Mouse (Mus musculus) olfactory bulb, adult 2 months (tissue): Measurements from ENCODE around the gene Gsn. TPM values are rescaled to one million over a fixed set of nuclear protein-coding genes. Genes with fewer than 3 reads are reported as not detected.
A peak's percentile ranks its signal among the peaks of the same experiment; 100 is the strongest.

Experiments
- H3K27ac ChIP-seq: fragments of 200-500 bp; 2 replicates; pipeline ENCODE4 v1.5.1; 2012; ENCODE audit warnings: low read depth, low read length; ENCODE audit not compliant: insufficient read depth
- H3K4me1 ChIP-seq: fragments of 200-500 bp; 2 replicates; pipeline ENCODE4 v1.6.1; 2012; ENCODE audit warnings: low read length; ENCODE audit not compliant: control insufficient read depth, insufficient read depth
- H3K4me3 ChIP-seq: fragments of 200-500 bp; 2 replicates; pipeline ENCODE4 v1.5.1; 2012; ENCODE audit warnings: mild to moderate bottlenecking, low read depth, low read length, moderate library complexity; ENCODE audit not compliant: insufficient read depth
- CTCF ChIP-seq: fragments of 200-500 bp; IDR thresholded peaks from 2 replicates; pipeline ENCODE4 v1.5.1; 2012; ENCODE audit warnings: low read depth, mild to moderate bottlenecking, low read length, moderate library complexity; ENCODE audit not compliant: insufficient read depth
- POLR2A ChIP-seq: fragments of 200-500 bp; IDR thresholded peaks from 2 replicates; pipeline ENCODE4 v1.6.1; 2012; ENCODE audit warnings: mild to moderate bottlenecking, low read depth, low read length, moderate library complexity; ENCODE audit not compliant: insufficient read depth
- WGBS: fragments of 180-500 bp; shearing (Covaris S2); methylation state at CpG from one replicate; pipeline ENCODE4 v1.1.7; 2018; 5-methylcytosine and 5-hydroxymethylcytosine counted together
- polyA plus RNA-seq: library from polyadenylated mRNA; stranded (reverse); fragments of >200 nt; gene quantifications from 2 replicates; pipeline ENCODE4 v1.2.4, GENCODE M21; 2012; ENCODE audit warnings: low replicate concordance; ENCODE audit not compliant: missing spikeins, insufficient read depth, insufficient read length

Gene Gsn
- polyA plus RNA-seq, 1 experiment: not detected

DNA sequence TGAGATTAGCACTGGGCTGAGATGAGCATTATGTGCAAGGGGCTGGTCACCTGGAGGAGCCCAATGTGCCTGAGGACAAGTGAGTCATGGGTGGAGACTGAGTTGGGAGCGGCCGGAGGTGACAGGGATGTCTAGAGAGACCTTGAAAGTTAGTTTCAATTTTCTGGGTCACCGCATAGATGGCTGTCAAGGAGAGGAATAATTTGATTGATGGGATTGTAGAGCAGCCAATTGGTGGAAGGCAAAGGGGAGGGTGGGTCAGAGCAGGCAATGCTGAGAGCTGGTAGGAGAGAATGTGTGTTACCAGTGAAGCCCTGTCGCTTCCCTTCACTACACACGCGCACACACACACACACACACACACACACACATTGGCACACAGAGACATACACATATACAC is 13.0 kb downstream of the Gsn start:
- 96% methylated on average over 6 of the region's 6 CpGs for WGBS
- Histone ChIP-seq H3K4me1 (peaks cover 79% of the 10 kb centered on the region), H3K4me3 (no peak overlapping the region), H3K27ac (peak overlapping the region; percentile 98)
- no peak for TF ChIP-seq CTCF
- no peak for TF ChIP-seq POLR2A

DNA sequence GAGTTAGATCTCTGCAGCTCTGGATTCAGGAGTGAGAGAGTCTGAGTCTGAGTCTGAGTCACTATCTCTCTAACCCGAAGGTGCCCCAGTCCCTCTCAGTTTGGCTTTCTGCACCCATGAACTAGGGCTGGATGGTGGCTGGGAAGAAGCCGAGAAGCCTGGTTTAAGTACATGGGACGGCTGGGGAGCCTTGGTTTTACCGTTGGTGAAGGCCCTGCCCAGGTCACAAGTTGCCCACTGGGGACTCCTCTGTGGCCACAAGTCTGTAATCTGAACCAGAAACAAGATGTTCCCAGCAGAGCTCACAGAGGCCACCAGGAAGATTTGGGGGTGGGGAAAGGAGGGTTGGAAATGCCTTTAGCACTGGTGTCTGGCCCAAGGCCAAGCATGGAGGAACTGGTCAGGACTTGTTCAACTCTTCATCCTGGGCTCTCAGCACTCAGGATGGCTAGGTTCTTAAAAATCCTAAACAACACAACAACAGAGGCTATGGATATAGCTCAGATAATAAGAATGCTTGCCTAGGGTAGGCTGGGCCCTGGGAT is 13.6 kb downstream of the Gsn start:
- H3K27ac ChIP-seq: peak overlapping the region; percentile 98
- no peak overlapping the region for H3K4me3 ChIP-seq
- 81% methylated on average over 4 of the region's 4 CpGs for WGBS
- TF ChIP-seq POLR2A (no peak), CTCF (no peak)
- H3K4me1 ChIP-seq: peaks cover 82% of the 10 kb centered on the region

DNA sequence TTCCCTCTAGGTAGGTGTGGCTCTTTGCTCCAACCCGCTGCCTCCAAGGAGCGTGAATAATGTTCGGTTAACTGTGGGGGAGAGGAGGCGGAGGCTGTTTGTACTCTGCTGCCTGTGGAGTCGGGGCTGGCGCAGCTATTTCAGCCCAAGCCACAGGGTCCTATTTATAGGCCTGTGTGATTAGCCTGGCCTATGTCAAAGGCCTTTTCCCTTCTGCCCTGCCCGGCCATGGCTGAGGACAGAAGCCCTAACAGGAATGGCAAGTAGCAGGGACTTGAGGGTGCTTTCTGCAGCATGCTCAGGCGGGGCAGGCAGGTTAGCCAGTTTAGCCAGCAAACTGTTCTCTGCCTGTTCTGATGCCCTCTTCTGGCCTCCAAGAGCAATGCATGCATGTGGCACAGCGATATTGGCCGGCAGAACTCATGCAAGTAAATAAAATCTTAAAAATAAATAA is 14.4 kb downstream of the Gsn start:
- H3K4me1 ChIP-seq: peaks cover 78% of the 10 kb centered on the region
- peak overlapping the region; percentile 98 for H3K27ac ChIP-seq
- 2% methylated on average over 10 of the region's 10 CpGs for WGBS
- TF ChIP-seq CTCF (peak; percentile 81), POLR2A (peak; percentile 25; the same call in 1 of the 2 replicates)
- no peak overlapping the region for H3K4me3 ChIP-seq

DNA sequence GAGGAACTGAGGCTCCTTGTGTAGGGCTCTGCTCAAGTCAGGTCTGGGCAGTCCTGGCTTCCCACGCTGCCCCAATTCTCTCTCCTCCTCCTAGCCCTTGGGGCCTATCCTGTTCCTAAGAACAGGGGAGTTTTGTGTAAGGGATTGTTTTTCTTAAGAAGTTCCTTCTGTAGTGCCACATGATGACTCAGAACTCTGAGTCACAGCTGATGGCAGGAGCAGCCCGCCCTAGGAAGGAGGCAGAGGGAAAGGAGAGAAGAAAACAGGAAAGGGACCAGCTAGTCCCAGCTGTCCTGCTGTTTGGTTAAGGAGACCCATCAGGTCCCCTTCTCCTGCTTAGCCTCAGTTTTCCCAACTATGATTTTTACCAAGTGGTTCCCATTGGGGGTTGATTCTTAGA is 15.6 kb downstream of the Gsn start:
- no peak for TF ChIP-seq POLR2A
- TF ChIP-seq CTCF: no peak
- peak overlapping the region; percentile 96 for H3K27ac ChIP-seq
- WGBS: 10% methylated on average over 2 of the region's 2 CpGs
- peaks cover 67% of the 10 kb centered on the region for H3K4me1 ChIP-seq
- H3K4me3 ChIP-seq: no peak overlapping the region

DNA sequence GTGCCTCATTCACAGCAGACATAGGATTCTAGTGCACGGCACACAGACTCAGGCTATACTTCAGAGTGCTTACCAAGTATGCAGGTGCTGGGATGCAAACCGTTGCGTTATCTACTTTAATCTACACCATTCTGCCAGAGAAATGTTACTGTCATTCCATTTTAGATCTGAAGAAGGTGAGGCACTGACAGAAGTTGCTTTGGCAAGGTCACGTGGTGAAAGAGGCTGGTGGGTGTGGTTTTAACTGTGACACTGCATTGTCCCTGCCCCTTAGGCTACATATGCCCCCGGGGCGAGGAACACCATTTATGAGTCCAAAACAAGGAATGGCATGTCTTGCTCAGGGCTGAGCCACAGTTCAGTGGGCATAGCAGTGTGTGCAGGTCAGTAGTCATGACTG is 16.7 kb downstream of the Gsn start:
- H3K27ac ChIP-seq: peak overlapping the region; percentile 98
- 68% methylated on average over 6 of the region's 6 CpGs for WGBS
- no peak overlapping the region for H3K4me3 ChIP-seq
- TF ChIP-seq CTCF: no peak
- no peak for TF ChIP-seq POLR2A
- peaks cover 57% of the 10 kb centered on the region for H3K4me1 ChIP-seq

DNA sequence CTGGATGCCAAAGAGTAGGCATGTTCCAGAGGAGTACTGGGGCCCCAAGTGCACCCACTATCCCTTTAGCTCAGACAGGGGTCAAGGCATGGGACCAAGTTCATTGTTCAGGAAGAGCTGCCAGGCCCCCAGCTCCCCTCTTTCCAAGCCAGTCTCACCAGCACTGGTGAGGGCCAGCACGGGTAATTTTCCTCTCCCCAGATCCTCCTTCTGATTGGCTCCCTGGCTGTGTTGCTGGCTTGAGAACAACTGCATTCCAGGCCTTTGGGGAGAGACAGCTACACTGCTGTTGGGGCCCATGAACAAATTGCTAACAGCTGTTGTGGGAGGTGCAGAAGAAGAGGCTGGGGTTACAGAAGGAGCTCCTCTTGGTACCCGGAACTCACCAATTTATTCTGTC is 17.4 kb downstream of the Gsn start:
- Histone ChIP-seq H3K4me3 (no peak overlapping the region), H3K27ac (peak overlapping the region; percentile 98), H3K4me1 (peaks cover 54% of the 10 kb centered on the region)
- 4% methylated on average over 2 of the region's 2 CpGs for WGBS
- TF ChIP-seq CTCF (no peak), POLR2A (no peak)

DNA sequence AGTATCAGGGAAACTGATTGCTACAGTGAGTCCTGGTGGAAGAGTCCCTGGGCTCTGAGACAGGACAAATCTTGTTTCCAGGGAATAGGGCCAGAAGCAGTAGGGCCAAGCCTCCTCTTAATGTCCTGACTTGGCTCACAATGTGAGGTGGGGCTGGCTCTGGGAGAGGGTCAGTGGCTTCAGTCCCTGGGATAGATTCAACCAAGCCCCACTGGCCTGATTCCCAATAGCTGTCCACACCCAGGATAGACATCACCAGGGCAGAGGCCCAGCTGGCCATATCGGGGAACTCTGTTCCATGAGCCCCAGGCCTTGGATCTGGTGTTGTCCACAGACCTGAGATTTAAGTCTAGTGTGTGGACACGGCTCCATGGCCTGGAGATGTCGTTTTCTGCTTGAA is 21.5 kb downstream of the Gsn start:
- 76% methylated on average over 3 of the region's 3 CpGs for WGBS
- H3K27ac ChIP-seq: no peak overlapping the region
- TF ChIP-seq CTCF (no peak), POLR2A (no peak)
- H3K4me1 ChIP-seq: peaks cover 31% of the 10 kb centered on the region
- no peak overlapping the region for H3K4me3 ChIP-seq

DNA sequence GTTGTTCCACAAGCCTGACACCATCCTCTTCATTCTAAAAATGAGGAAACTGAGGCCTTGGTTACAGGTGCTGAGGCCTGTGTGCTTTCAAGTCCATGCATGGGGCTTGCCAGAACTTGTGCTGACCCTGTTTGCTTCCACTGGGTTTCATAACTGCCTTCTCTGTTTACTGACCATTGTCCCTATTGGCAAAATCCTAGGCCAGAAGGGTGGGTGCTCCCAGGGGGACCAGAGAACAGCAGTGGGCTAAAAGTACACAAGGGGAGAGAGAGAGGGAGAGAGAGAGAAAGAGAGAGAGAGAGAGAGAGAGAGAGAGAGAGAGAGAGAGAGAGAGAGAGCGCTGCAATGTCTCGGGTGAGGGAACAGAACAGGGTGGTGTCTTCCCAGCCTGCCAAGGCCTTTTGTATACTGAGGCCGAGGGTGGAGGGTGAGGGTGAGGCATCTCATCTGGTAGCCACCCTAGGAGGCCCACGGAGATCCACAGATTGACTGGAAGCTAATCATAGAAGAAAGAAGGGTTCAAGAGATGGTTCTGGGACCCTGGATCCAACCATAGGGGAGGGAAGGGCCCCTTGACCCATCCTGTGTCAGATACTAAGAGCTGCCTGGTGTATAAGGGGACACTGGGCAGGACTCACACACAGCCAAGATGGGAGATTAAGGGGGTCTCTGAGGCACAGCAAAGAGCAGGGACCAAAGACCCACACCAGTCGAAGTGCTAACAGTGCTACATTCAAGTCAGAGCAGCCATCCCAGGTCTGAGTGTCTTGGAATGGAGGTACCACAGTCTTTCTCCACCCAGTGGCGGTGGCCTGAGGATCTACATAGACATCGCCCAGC is 22.4 kb downstream of the Gsn start:
- Histone ChIP-seq H3K27ac (no peak overlapping the region), H3K4me1 (peaks cover 22% of the 10 kb centered on the region), H3K4me3 (no peak overlapping the region)
- no peak for TF ChIP-seq POLR2A
- no peak for TF ChIP-seq CTCF
- WGBS: 78% methylated on average over 7 of the region's 7 CpGs

DNA sequence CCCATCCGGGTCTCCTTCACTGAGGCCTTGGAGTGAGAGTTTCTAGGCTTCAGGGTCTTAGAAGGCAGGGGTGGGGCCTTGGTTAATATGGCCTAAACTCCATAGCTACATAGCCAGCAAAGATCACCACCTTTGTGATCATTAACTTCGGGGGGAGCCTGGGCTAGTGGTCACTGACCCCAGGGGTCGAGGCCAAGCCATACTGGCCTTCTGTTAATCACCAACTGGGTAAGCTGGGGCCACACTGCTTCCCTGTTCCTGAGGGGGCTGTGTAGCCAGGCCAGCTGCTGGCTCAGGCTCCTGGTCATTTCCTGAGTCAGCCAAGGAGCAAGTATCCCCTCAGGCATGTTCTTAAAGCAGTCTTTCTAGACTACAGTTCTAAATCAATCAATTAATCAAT is 23.8 kb downstream of the Gsn start:
- no peak for TF ChIP-seq POLR2A
- no peak overlapping the region for H3K27ac ChIP-seq
- peaks cover 12% of the 10 kb centered on the region; the same call in 1 of the 2 replicates for H3K4me1 ChIP-seq
- no peak overlapping the region for H3K4me3 ChIP-seq
- 81% methylated on average over 3 of the region's 3 CpGs for WGBS

DNA sequence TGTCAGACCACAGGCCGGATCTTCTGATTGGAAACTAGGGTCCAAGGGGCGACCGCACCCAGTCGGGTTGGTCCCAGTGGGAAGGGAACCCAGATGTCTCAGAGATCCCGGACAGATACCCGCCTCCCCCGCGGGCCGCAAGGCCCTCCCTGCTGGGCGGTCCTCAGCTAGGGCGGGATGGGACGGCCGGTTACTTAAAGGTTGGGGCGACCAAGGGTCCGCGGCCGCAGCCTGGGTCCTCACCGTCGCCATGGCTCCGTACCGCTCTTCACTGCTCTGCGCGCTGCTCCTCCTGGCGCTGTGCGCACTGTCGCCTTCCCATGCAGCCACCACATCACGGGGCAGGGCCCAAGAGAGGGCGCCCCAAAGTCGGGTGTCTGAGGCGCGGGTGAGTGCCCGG is 26.0 kb downstream of the Gsn start:
- TF ChIP-seq CTCF (no peak), POLR2A (no peak)
- Histone ChIP-seq H3K27ac (no peak overlapping the region), H3K4me3 (peak overlapping the region; percentile 6), H3K4me1 (peaks cover 12% of the 10 kb centered on the region; the same call in 1 of the 2 replicates)
- 17% methylated on average over 31 of the region's 32 CpGs for WGBS
